Mouse (Mus musculus): ENCODE results near the gene Kpnb1.

Gene Kpnb1

GRCm38 (mm10) chr11:97142159-97142608, 45.5 kb downstream of the Kpnb1 start:
- DNase-seq (ENCODE audit: low read depth, low spot score): no peak

- DNase-seq (ENCODE audit: low read depth, low spot score): no peak
Observed at GRCm38 (mm10) chr11:97140811-97141210, 46.9 kb downstream of the Kpnb1 start.

DNA sequence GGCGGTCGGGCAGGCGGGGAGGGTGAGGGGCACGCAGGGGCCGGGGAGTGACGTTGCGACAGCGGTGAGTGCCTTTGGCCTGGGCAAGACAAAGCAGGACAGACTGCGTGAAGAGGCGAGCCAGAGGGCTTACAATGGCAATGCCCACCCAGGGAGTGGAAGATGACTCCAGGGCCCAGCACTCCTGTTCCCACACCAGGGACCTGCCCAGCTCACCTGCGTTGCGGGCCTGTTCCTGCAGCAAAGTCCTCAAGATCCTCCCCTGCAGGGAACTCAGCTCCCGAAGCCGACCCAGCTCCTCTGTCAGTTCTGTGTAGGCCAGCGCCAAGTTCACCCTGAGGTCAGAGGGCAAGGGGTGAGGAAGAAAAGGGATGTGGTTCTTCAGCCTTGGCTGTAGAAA, 48.4 kb downstream of the Kpnb1 start:
- no peak for DNase-seq (ENCODE audit: low read depth, low spot score)

DNA sequence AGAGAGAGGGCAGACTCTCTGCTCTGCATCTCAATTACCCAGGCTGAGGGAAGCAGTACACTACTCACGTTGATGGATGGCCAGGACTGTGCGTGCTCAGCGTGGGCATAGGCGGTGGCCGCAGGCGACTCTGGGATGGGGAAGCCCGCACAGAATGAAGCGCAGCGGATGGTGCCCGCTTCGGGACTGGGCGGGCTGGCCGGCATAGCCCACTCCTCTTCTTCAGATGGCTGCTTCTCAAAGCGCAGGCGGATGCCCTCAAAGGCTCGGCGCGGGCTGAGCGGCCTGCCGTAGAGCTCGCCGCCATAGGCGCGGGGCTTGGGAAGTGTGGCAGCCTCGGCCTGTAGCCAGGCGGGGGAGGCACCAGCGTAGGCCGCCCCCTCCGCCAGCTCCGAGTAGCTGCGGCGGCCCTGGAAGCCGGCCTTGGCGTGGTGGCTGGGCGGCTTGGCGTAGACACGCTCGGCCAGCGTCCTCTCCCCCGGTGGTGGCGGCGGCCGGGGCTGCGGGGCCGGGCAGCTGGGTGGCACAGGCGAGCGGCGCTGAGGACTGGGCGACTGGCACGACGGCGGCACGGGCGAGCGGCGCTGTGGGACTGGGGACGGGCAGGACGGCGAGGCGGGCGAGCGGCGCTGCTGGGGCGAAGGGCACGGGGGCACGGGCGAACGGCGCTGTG, 49.0 kb downstream of the Kpnb1 start:
- peak; percentile 42 for DNase-seq (ENCODE audit: low read depth, low spot score)

DNA sequence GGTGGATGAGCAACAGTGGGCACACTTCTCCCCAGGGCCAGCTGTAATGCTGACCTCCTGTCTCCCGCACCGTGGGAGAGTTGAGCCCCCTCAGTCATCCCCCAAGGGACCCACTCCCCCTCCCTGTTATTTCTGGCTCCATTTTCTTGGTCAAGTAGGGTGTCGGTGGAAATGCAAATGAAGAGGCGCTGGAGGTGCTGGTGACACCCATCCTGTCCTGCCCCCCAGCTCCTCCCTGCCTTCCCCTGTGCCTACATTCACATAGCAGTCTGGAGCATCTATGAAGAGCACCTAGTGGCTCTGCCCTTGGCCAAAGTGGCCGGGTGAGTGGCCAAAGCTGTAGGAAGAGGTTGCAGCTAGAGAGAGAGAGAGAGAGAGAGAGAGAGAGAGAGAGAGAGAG, 54.4 kb downstream of the Kpnb1 start:
- no peak for DNase-seq (ENCODE audit: low read depth, low spot score)

- no peak for DNase-seq (ENCODE audit: low read depth, low spot score)
Observed at GRCm38 (mm10) chr11:97132185-97132584, 55.5 kb downstream of the Kpnb1 start.

DNA sequence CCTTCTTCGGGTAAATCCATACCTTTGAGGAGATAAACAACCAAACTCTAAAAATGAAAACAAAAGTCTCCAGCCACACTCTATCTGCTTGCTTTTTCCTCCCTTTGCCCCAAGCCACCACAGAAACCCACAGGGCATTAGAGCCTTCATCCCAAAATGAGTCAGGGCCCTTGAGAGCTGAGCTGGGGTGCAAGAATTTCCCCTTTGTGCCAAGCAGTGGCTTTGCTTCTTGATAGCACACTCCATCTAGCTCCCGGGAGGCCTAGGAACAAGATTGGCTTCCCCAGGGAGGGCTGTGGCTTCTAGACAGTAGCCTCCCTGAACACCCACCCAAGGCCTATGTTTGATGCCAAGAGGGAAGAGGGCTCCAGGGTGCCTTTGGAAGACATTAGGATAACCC, 56.0 kb downstream of the Kpnb1 start:
- DNase-seq (ENCODE audit: low read depth, low spot score): no peak

- DNase-seq (ENCODE audit: low read depth, low spot score): no peak
Observed at GRCm38 (mm10) chr11:97130318-97130717, 57.4 kb downstream of the Kpnb1 start.

- DNase-seq (ENCODE audit: low read depth, low spot score): no peak
Observed at GRCm38 (mm10) chr11:97128956-97129355, 58.7 kb downstream of the Kpnb1 start.

DNA sequence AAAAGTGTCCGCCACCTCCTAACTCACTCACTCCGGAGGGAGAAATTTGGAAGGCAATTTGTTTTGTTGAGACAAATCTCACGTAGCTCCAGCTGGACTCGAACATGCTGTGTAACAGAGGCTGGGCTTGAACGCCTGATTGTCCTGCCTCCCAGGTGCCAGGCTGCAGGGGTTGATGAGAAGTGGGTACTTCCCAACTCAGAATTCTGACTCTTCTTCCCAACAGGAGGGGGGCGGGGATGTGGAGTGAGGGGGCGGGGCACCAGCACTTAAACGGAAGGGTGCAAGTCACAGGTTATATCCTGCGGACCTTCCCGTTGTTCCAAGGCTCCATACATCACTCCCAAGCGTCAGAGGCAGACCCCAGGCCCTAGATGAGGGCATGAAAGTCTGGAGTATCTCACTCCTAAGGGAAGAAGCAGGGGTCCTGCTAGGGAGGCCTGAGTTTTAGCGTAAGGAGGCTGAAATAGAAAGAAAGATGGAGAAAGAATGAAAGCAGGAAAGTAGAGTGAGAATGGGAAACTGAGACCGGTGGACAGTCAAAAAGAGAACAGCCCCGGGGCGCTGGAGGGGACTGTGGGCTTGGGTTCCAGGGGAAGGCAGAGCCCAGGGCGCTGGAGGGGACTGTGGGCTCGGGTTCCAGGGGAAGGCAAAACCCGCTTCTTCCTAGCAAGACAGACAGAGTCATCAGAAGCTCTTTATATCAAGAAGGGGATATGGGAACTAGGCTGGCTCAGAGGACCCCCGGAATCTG, 60.0 kb downstream of the Kpnb1 start:
- peak; percentile 52 for DNase-seq (ENCODE audit: low read depth, low spot score)

DNA sequence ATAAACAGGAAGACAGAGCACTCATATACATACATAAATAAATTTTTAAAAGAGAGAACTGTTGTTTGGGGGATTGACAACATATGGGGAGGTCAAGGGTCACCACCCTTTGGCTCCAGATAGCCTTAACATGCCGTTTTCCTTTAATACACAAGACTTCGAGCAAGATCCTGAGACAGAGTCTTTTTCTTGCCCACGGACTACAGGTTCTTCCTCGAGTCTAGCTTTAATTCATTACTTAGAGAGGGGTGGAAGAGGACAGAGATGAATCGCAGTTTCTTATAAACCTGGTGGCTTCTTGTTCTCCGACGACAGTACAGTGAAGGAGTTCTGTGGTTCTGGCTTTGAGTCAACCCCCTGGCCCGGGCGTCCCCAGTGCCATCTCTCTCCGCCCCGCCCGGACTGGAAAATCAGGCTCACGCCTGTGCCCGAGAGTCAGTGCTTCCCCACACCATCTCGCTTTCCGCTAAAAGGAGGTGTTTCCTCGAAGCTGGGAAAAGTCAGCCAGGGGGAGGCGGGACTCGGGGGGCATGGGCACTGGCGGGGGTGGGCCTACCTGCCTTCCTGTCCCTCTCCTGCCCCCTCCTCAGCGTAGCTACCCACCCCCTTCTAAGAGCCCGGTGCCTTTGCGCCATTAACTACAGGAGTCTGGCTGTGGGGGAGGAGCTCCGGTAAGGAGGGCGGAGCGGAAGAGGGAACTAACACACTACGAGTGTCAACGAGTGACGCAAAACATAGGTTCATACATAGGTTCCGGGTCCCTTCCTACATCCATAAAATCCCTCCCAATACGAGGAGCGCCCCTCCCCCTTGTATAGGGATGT, 60.8 kb downstream of the Kpnb1 start:
- peak; percentile 50 for DNase-seq (ENCODE audit: low read depth, low spot score)

GRCm38 (mm10) chr11:97124266-97125036, 63.2 kb downstream of the Kpnb1 start:
- DNase-seq (ENCODE audit: low read depth, low spot score): no peak

GRCm38 (mm10) chr11:97123282-97123890, 64.3 kb downstream of the Kpnb1 start:
- DNase-seq (ENCODE audit: low read depth, low spot score): peak; percentile 57

GRCm38 (mm10) chr11:97120641-97121040, 67.0 kb downstream of the Kpnb1 start:
- DNase-seq (ENCODE audit: low read depth, low spot score): no peak

DNA sequence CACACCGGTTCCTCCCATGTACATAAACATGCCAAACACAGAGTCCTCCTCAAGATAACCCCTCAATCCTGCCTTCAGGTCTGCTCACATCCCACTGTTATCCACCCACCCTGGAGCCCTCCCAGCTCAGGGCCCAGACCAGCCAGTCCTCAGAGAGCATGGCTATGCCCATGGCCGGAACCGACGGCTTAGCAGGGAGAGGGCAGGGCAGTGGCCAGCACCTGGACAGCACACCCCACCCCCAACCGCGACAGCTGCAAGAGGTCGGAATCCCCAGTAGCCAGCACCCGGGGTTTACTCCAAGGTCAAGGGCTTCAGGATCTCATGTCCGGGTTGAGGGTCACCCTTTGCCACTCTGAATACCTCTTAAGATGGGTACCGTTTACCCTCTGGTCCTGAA, 67.5 kb downstream of the Kpnb1 start:
- DNase-seq (ENCODE audit: low read depth, low spot score): no peak

GRCm38 (mm10) chr11:97115797-97116196, 71.9 kb downstream of the Kpnb1 start:
- no peak for DNase-seq (ENCODE audit: low read depth, low spot score)

- peak; percentile 75 for DNase-seq (ENCODE audit: low read depth, low spot score)
Observed at GRCm38 (mm10) chr11:97114671-97115601, 72.7 kb downstream of the Kpnb1 start, which contains the start of gene Tbx21. Tbx21 (minus strand) TSS chr11:97115331.

DNA sequence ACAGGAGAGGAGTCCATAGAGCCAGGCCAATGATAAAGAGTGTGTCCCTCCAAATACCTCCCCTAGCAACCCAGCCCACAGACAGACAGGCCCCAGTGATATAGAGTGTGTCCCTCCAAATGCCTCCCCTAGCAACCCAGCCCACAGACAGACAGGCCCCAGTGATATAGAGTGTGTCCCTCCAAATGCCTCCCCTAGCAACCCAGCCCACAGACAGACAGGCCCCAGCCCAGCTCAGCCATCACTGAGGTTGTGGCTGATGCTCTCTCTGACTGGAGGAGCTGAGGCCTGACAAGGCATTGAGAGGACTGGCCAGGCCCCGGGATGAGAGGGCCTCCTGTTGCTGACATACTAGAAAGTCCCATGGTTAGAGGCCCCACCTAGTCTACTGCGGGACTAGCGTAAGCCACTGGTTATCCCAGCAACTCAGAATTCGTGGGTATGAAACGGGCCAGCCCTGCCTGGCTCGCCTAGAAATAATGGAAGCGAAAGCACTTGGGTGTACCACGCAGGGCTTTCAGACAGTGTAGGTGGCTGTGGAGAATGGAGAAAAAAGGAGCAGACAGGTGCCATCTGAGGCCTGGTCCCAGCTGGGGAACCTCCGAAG, 75.1 kb downstream of the Kpnb1 start:
- DNase-seq (ENCODE audit: low read depth, low spot score): no peak

Data from ZHBTc4 (cell line).